Mouse (Mus musculus) CD4-positive, CD25-positive, alpha-beta regulatory T cell, adult 2 months (primary cell): ENCODE measurements around the gene Vmn1r24.
"Not testable (repeated sequence)": the region's sequence is repeated elsewhere in the genome, so short reads cannot be mapped to it uniquely, and the experiment has no call there.

Experiments
- DNase-seq: peaks from one replicate; pipeline ENCODE4 v3.0.0-alpha.2; 2012; ENCODE audit warnings: low read depth, low spot score

The Vmn1r24 gene

GRCm38 (mm10) chr6:57961403-57961802 is at the start of gene Vmn1r24:
Gene Vmn1r24, minus strand, starts transcription at chr6:57961503.
- DNase-seq = not testable (repeated sequence)

GRCm38 (mm10) chr6:57980710-57981109 is 19.4 kb upstream of the Vmn1r24 start, which contains the start of gene Vmn1r25:
Gene Vmn1r25, minus strand, starts transcription at chr6:57980810.
- DNase-seq = no peak

GRCm38 (mm10) chr6:57926738-57927137 is 34.6 kb downstream of the Vmn1r24 start, which contains the start of gene Vmn1r23:
Gene Vmn1r23, minus strand, starts transcription at chr6:57926838.
- DNase-seq = no peak

- DNase-seq = no peak
Observed at GRCm38 (mm10) chr6:57907928-57908327, 53.4 kb downstream of the Vmn1r24 start, which contains the start of gene Vmn1r22. Gene Vmn1r22, minus strand, starts transcription at chr6:57908028.
